Mouse (Mus musculus) heart, embryonic 15.5 days (tissue): ENCODE results near the gene Tmc2. TPM values are rescaled to one million over a fixed set of nuclear protein-coding genes. Genes with fewer than 3 reads are reported as not detected.

ENCODE experiments used
- ATAC-seq: fragments of 200-750 bp; cut with Nextera tagmentation; replicated peaks from 2 replicates; pipeline ENCODE4 v1.8.0; 2017; ENCODE audit warnings: low read depth, moderate TSS enrichment; ENCODE audit not compliant: insufficient number of reproducible peaks, insufficient read depth, low FRiP score
- H3K27ac ChIP-seq: fragments of 300-500 bp; sonication (generic); 2 replicates; pipeline ENCODE4 v1.5.1; 2015; ENCODE audit warnings: mild to moderate bottlenecking, inconsistent platforms
- H3K27me3 ChIP-seq: fragments of 300-500 bp; sonication (generic); 2 replicates; pipeline ENCODE4 v1.6.1; 2015; ENCODE audit warnings: inconsistent platforms
- H3K36me3 ChIP-seq: fragments of 300-500 bp; sonication (generic); 2 replicates; pipeline ENCODE4 v1.6.1; 2015; ENCODE audit warnings: mild to moderate bottlenecking, inconsistent platforms
- H3K4me1 ChIP-seq: fragments of 300-500 bp; sonication (generic); replicated peaks from 2 replicates; pipeline ENCODE4 v1.6.1; 2015; ENCODE audit warnings: inconsistent platforms
- H3K4me2 ChIP-seq: fragments of 300-500 bp; sonication (generic); 2 replicates; pipeline ENCODE4 v1.6.1; 2015; ENCODE audit warnings: inconsistent platforms, mild to moderate bottlenecking, moderate library complexity
- H3K4me3 ChIP-seq: fragments of 300-500 bp; sonication (generic); 2 replicates; pipeline ENCODE4 v1.5.1; 2015; ENCODE audit warnings: mild to moderate bottlenecking, inconsistent platforms
- H3K9ac ChIP-seq: fragments of 300-500 bp; sonication (generic); 2 replicates; pipeline ENCODE4 v1.6.1; 2015; ENCODE audit warnings: mild to moderate bottlenecking, inconsistent platforms
- H3K9me3 ChIP-seq: fragments of 300-500 bp; sonication (generic); replicated peaks from 2 replicates; pipeline ENCODE4 v1.6.1; 2016; ENCODE audit warnings: inconsistent platforms
- WGBS: fragments of 180-500 bp; shearing (Covaris S2); methylation state at CpG from one replicate; pipeline ENCODE4 v1.1.7; 2015; ENCODE audit warnings: mixed read lengths; 5-methylcytosine and 5-hydroxymethylcytosine counted together
- polyA plus RNA-seq: library from polyadenylated mRNA; unstranded; fragments of >200 nt; fragmentation: Nextera tagmentation; extraction: Ambion mirVana; gene quantifications from 2 replicates; pipeline ENCODE4 v1.2.1, GENCODE M21; 2015

Gene Tmc2
- polyA plus RNA-seq, 1 experiment from 2014 or later, result not detected

DNA sequence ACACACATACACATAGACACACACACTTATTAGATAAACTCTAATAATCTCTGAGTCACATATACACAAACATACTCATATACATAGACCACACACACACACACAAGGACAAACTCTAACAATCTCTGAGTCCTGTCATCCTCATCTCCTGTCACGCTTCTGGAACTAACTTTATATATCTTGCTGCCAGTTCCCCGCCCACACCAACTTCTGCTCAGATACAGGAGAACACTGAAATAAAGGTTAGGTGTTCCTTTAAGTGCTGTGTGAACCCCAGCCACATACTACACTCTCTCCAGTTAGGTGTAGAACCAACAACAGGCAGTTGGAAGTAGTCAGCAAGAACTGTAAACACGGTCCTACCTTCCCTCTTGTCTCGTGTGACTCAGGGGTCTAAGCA lies 65.8 kb downstream of the Tmc2 start:
- Histone ChIP-seq H3K27ac (no peak overlapping the region), H3K4me1 (no peaks in the 10 kb centered on the region), H3K36me3 (no peaks in the 10 kb centered on the region), H3K4me3 (no peak overlapping the region), H3K9ac (no peak overlapping the region), H3K4me2 (no peak overlapping the region), H3K27me3 (peaks cover 7% of the 10 kb centered on the region; the same call in 1 of the 2 replicates), H3K9me3 (no peaks in the 10 kb centered on the region)
- no peak for ATAC-seq
- 73% methylated on average over 4 of the region's 4 CpGs for WGBS

DNA sequence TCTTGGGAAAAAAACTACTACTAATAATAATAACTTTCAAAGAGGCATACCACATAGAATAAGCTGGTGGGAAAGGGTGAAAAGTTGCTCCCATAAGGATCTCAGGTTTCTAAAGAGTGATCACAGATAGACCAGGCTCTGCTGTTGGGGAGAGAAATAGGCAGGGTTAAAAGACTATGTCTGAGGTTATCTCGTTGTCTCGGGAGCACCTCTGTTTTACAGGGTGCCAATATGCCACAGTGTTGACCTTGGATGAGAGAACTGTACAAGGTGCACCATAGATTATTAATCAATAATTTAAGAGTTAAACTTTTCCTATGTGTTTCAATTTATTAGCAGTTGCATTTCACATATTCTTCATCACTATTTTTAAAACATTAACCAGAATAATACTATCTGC lies 66.9 kb downstream of the Tmc2 start:
- no peak overlapping the region for H3K4me2 ChIP-seq
- H3K4me1 ChIP-seq, result no peaks in the 10 kb centered on the region
- H3K9ac ChIP-seq, result no peak overlapping the region
- ATAC-seq, result no peak
- WGBS, result 74% methylated on average over 2 of the region's 2 CpGs
- H3K27me3 ChIP-seq, result peaks cover 7% of the 10 kb centered on the region; the same call in 1 of the 2 replicates
- H3K4me3 ChIP-seq, result no peak overlapping the region
- H3K9me3 ChIP-seq, result no peaks in the 10 kb centered on the region
- H3K36me3 ChIP-seq, result no peaks in the 10 kb centered on the region
- H3K27ac ChIP-seq, result no peak overlapping the region

- no peak for ATAC-seq
- no peaks in the 10 kb centered on the region for H3K9me3 ChIP-seq
- no peaks in the 10 kb centered on the region for H3K36me3 ChIP-seq
- H3K4me2 ChIP-seq, result no peak overlapping the region
- no peak overlapping the region for H3K27ac ChIP-seq
- H3K27me3 ChIP-seq, result peaks cover 7% of the 10 kb centered on the region; the same call in 1 of the 2 replicates
- H3K4me3 ChIP-seq, result no peak overlapping the region
- WGBS, result 18% methylated on average over 2 of the region's 2 CpGs
- H3K4me1 ChIP-seq, result no peaks in the 10 kb centered on the region
- no peak overlapping the region for H3K9ac ChIP-seq
These were observed 67.4 kb downstream of the Tmc2 start for GRCm38 (mm10) chr2:130262398-130262797.

DNA sequence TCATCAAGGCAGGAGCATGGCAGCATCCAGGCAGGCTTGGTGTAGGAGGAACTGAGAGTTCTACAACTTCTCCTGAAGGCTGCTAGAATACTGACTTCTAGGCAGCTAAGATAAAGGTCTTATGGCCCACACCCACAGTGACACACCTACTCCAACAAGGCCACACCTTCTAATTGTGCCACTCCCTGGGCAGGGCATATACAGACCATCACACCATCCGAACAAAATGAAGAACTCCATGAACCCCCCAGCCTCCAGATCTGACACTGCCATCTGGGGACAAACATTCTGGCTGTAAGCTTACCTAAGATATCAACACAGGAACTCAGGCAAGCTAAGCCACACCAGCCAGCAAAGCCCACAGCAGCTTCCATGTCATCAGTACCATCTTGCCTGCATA lies 70.5 kb downstream of the Tmc2 start:
- no peak overlapping the region for H3K9ac ChIP-seq
- H3K27ac ChIP-seq, result no peak overlapping the region
- H3K9me3 ChIP-seq, result no peaks in the 10 kb centered on the region
- H3K27me3 ChIP-seq, result peaks cover 7% of the 10 kb centered on the region; the same call in 1 of the 2 replicates
- H3K4me3 ChIP-seq, result no peak overlapping the region
- H3K36me3 ChIP-seq, result no peaks in the 10 kb centered on the region
- H3K4me2 ChIP-seq, result no peak overlapping the region
- no peaks in the 10 kb centered on the region for H3K4me1 ChIP-seq
- 82% methylated on average over 1 of the region's 1 CpGs for WGBS
- no peak for ATAC-seq

- Histone ChIP-seq H3K9me3 (no peaks in the 10 kb centered on the region), H3K9ac (no peak overlapping the region), H3K4me2 (no peak overlapping the region), H3K4me1 (peaks cover 2% of the 10 kb centered on the region), H3K27me3 (peaks cover 7% of the 10 kb centered on the region; the same call in 1 of the 2 replicates), H3K27ac (no peak overlapping the region), H3K4me3 (no peak overlapping the region), H3K36me3 (no peaks in the 10 kb centered on the region)
- ATAC-seq, result no peak
- WGBS, result 65% methylated on average over 7 of the region's 7 CpGs
These were observed 73.1 kb downstream of the Tmc2 start for GRCm38 (mm10) chr2:130268074-130268473.

GRCm38 (mm10) chr2:130273732-130274131 lies 78.7 kb downstream of the Tmc2 start:
- Histone ChIP-seq H3K27me3 (no peaks in the 10 kb centered on the region), H3K4me2 (peak overlapping the region; percentile 84), H3K36me3 (peaks cover 33% of the 10 kb centered on the region), H3K9me3 (no peaks in the 10 kb centered on the region), H3K4me1 (peaks cover 33% of the 10 kb centered on the region), H3K4me3 (peak overlapping the region; percentile 100), H3K9ac (peak overlapping the region; percentile 83), H3K27ac (peak overlapping the region; percentile 95)
- no peak for ATAC-seq
- 2% methylated on average over 14 of the region's 14 CpGs for WGBS

- peak within 1 kb of the TSS; percentile 84 for H3K4me2 ChIP-seq
- H3K4me3 ChIP-seq, result peak within 1 kb of the TSS; percentile 100
- WGBS, result under 1% methylated on average over 68 of the region's 68 CpGs
- peak within 1 kb of the TSS; percentile 98 for H3K9ac ChIP-seq
- peaks cover 36% of the 10 kb centered on the region for H3K36me3 ChIP-seq
- H3K4me1 ChIP-seq, result peaks cover 33% of the 10 kb centered on the region
- no peaks in the 10 kb centered on the region for H3K9me3 ChIP-seq
- peak; percentile 96 for ATAC-seq
- no peaks in the 10 kb centered on the region for H3K27me3 ChIP-seq
- H3K27ac ChIP-seq, result peak within 1 kb of the TSS; percentile 95
These were observed 79.3 kb downstream of the Tmc2 start, which contains the start of gene Nop56 for GRCm38 (mm10) chr2:130274149-130274861. Gene Nop56, plus strand, starts transcription at chr2:130274430.

DNA sequence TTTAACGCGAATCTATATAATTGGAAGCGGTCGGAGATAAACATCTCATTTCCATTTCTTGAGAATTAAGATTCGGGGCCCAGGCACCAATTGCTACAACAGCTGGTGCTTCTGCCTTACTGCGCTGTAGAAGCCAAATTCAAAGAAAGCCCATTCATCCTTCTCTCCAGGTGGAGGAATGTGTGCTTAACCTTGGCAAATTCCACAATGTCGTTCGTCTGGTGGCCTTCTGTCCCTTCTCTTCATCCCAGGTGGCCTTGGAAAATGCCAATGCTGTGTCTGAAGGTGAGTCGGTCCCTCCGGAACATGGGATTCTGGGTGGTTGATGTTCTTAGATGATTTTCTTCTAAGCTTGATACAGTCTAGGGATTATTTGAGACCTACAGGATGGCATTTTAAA lies 79.9 kb downstream of the Tmc2 start:
- Histone ChIP-seq H3K4me1 (peaks cover 33% of the 10 kb centered on the region), H3K4me2 (peak overlapping the region; percentile 84), H3K9me3 (no peaks in the 10 kb centered on the region), H3K9ac (peak overlapping the region; percentile 98), H3K36me3 (peaks cover 42% of the 10 kb centered on the region), H3K27ac (peak overlapping the region; percentile 95), H3K27me3 (no peaks in the 10 kb centered on the region), H3K4me3 (peak overlapping the region; percentile 100)
- under 1% methylated on average over 10 of the region's 10 CpGs for WGBS
- no peak for ATAC-seq

DNA sequence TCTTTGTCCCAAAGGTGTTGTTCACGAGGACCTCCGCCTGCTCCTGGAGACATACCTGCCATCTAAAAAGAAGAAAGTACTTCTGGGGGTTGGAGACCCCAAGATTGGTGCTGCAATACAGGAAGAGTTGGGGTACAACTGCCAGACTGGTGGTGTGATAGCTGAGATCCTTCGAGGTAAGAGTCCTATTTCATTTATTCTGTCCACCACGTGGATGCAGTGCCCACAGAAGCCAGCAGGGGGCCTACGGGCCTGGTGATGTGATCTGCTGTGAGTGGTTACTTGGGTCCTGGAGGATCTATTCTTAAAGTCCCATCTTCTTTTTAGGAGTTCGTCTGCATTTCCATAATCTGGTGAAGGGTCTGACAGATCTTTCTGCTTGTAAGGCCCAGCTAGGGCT lies 80.7 kb downstream of the Tmc2 start:
- Histone ChIP-seq H3K9ac (no peak overlapping the region), H3K36me3 (peaks cover 49% of the 10 kb centered on the region)
- 54% methylated on average over 6 of the region's 6 CpGs for WGBS

DNA sequence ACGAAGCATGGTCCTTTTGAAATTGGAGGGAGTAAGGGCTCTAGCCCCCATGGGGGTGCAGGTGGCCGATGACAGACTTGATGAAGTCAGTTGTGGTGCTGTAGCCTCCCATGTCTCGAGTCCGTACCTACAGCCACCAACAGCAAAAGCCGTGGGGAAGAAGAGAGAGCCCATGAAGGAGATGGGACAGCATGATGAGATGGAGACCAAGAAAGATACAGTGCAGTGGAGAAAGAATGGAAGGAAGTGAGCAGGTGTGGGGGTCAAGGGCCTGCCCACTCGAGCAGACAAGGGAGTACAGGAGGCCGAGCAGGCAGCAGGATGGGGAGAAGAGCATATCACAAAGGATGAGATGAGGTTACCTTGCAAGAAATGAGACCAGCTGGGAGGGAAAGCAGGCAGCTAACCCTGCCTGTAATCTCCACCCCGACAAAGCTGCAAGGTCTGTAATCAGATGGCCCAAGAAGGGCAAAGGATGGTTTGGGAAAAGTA lies 84.7 kb downstream of the Tmc2 start:
- 42% methylated on average over 8 of the region's 8 CpGs for WGBS
- H3K4me3 ChIP-seq, result no peak overlapping the region
- no peak overlapping the region for H3K4me2 ChIP-seq
- H3K9me3 ChIP-seq, result no peaks in the 10 kb centered on the region
- H3K36me3 ChIP-seq, result peaks cover 65% of the 10 kb centered on the region
- H3K27ac ChIP-seq, result no peak overlapping the region
- ATAC-seq, result no peak
- peaks cover 34% of the 10 kb centered on the region for H3K4me1 ChIP-seq
- no peak overlapping the region for H3K9ac ChIP-seq
- no peaks in the 10 kb centered on the region for H3K27me3 ChIP-seq

More for the DNA sequence above, 80.7 kb downstream of the Tmc2 start:
- Histone ChIP-seq H3K4me3 (peak overlapping the region; percentile 100), H3K9me3 (no peaks in the 10 kb centered on the region), H3K4me2 (peak overlapping the region; percentile 84), H3K27me3 (no peaks in the 10 kb centered on the region), H3K4me1 (peaks cover 33% of the 10 kb centered on the region), H3K27ac (no peak overlapping the region)
- ATAC-seq, result no peak

GRCm38 (mm10) chr2:130280224-130280623 lies 85.2 kb downstream of the Tmc2 start:
- Histone ChIP-seq H3K27me3 (no peaks in the 10 kb centered on the region), H3K9ac (no peak overlapping the region), H3K9me3 (no peaks in the 10 kb centered on the region), H3K4me2 (no peak overlapping the region), H3K4me3 (no peak overlapping the region), H3K36me3 (peaks cover 65% of the 10 kb centered on the region), H3K4me1 (peaks cover 31% of the 10 kb centered on the region), H3K27ac (no peak overlapping the region)
- 53% methylated on average over 7 of the region's 7 CpGs for WGBS
- no peak for ATAC-seq

- H3K4me3 ChIP-seq, result no peak overlapping the region
- no peak overlapping the region for H3K4me2 ChIP-seq
- H3K27me3 ChIP-seq, result no peaks in the 10 kb centered on the region
- no peak for ATAC-seq
- 71% methylated on average over 4 of the region's 4 CpGs for WGBS
- H3K36me3 ChIP-seq, result peaks cover 61% of the 10 kb centered on the region
- H3K9me3 ChIP-seq, result no peaks in the 10 kb centered on the region
- H3K27ac ChIP-seq, result no peak overlapping the region
- peaks cover 26% of the 10 kb centered on the region for H3K4me1 ChIP-seq
- H3K9ac ChIP-seq, result no peak overlapping the region
These were observed 85.8 kb downstream of the Tmc2 start for GRCm38 (mm10) chr2:130280818-130281217.
